Mouse (Mus musculus) midbrain, embryonic 13.5 days (tissue): ENCODE measurements around the gene Bivm. TPM values are rescaled to one million over a fixed set of nuclear protein-coding genes. Genes with fewer than 3 reads are reported as not detected.

Experiments used
- ATAC-seq: fragments of 200-750 bp; cut with Nextera tagmentation; 2 replicates; pipeline ENCODE4 v1.8.0; 2017; ENCODE audit warnings: mild to moderate bottlenecking, moderate TSS enrichment, moderate library complexity
- H3K27ac ChIP-seq: fragments of 300-500 bp; sonication (generic); 2 replicates; pipeline ENCODE4 v1.5.1; 2015; ENCODE audit warnings: inconsistent platforms, mild to moderate bottlenecking, moderate library complexity
- H3K27me3 ChIP-seq: fragments of 300-500 bp; sonication (generic); 2 replicates; pipeline ENCODE4 v1.6.1; 2015; ENCODE audit warnings: mild to moderate bottlenecking, inconsistent platforms
- H3K36me3 ChIP-seq: fragments of 300-500 bp; sonication (generic); 2 replicates; pipeline ENCODE4 v1.6.1; 2015; ENCODE audit warnings: mild to moderate bottlenecking, inconsistent platforms
- H3K4me1 ChIP-seq: fragments of 300-500 bp; sonication (generic); replicated peaks from 2 replicates; pipeline ENCODE4 v1.6.1; 2015; ENCODE audit warnings: inconsistent platforms
- H3K4me2 ChIP-seq: fragments of 300-500 bp; sonication (generic); replicated peaks from 2 replicates; pipeline ENCODE4 v1.6.1; 2015; ENCODE audit warnings: moderate library complexity, mild to moderate bottlenecking, inconsistent platforms
- H3K4me3 ChIP-seq: fragments of 300-500 bp; sonication (generic); replicated peaks from 2 replicates; pipeline ENCODE4 v1.5.1; 2015; ENCODE audit warnings: mild to moderate bottlenecking, inconsistent platforms
- H3K9ac ChIP-seq: fragments of 300-500 bp; sonication (generic); replicated peaks from 2 replicates; pipeline ENCODE4 v1.6.1; 2015; ENCODE audit warnings: mild to moderate bottlenecking, inconsistent platforms
- H3K9me3 ChIP-seq: fragments of 300-500 bp; sonication (generic); 2 replicates; pipeline ENCODE4 v1.6.1; 2016; ENCODE audit warnings: mild to moderate bottlenecking, inconsistent platforms
- WGBS: fragments of 180-500 bp; shearing (Covaris S2); methylation state at CpG from one replicate; pipeline ENCODE4 v1.1.7; 2015; 5-methylcytosine and 5-hydroxymethylcytosine counted together
- polyA plus RNA-seq: library from polyadenylated mRNA; unstranded; fragments of >200 nt; fragmentation: Nextera tagmentation; extraction: Ambion mirVana; gene quantifications from 2 replicates; pipeline ENCODE4 v1.2.1, GENCODE M21; 2015

Bivm gene
- 30.5 and 30.8 TPM in 2 replicates for polyA plus RNA-seq

GRCm38 (mm10) chr1:44118239-44119054, at the start of gene Bivm, which contains the start of gene Kdelc1:
Gene Bivm, plus strand, starts transcription at chr1:44118957.
Gene Kdelc1, minus strand, starts transcription at chr1:44118808.
- peak within 1 kb of the TSS; percentile 68 for H3K4me3 ChIP-seq
- H3K27ac ChIP-seq, result peak within 1 kb of the TSS; percentile 98
- WGBS, result under 1% methylated on average over 39 of the region's 39 CpGs
- H3K4me2 ChIP-seq, result peak within 1 kb of the TSS; percentile 65
- H3K27me3 ChIP-seq, result no peaks in the 10 kb centered on the region
- H3K9me3 ChIP-seq, result no peaks in the 10 kb centered on the region
- H3K9ac ChIP-seq, result peak within 1 kb of the TSS; percentile 89
- peaks cover 18% of the 10 kb centered on the region for H3K36me3 ChIP-seq
- peaks cover 31% of the 10 kb centered on the region for H3K4me1 ChIP-seq
- ATAC-seq, result peak; percentile 98

GRCm38 (mm10) chr1:44101448-44102225, 17.1 kb upstream of the Bivm start:
- Histone ChIP-seq H3K9ac (peak overlapping the region; percentile 82), H3K27me3 (no peaks in the 10 kb centered on the region), H3K27ac (peak overlapping the region; percentile 83), H3K4me2 (peak overlapping the region; percentile 70), H3K4me3 (peak overlapping the region; percentile 80), H3K4me1 (peaks cover 14% of the 10 kb centered on the region), H3K36me3 (peaks cover 25% of the 10 kb centered on the region), H3K9me3 (no peaks in the 10 kb centered on the region)
- WGBS, result under 1% methylated on average over 55 of the region's 55 CpGs
- ATAC-seq, result peak; percentile 88

GRCm38 (mm10) chr1:44102259-44102717, 16.5 kb upstream of the Bivm start, which contains the start of gene Tex30:
Gene Tex30, minus strand, starts transcription at chr1:44102441.
- H3K27me3 ChIP-seq, result no peaks in the 10 kb centered on the region
- peak within 1 kb of the TSS; percentile 70 for H3K4me2 ChIP-seq
- H3K27ac ChIP-seq, result peak within 1 kb of the TSS; percentile 83
- WGBS, result under 1% methylated on average over 55 of the region's 55 CpGs
- H3K4me3 ChIP-seq, result peak within 1 kb of the TSS; percentile 80
- H3K36me3 ChIP-seq, result peaks cover 22% of the 10 kb centered on the region
- H3K9me3 ChIP-seq, result no peaks in the 10 kb centered on the region
- peaks cover 14% of the 10 kb centered on the region for H3K4me1 ChIP-seq
- ATAC-seq, result peak; percentile 99
- H3K9ac ChIP-seq, result peak within 1 kb of the TSS; percentile 82

GRCm38 (mm10) chr1:44102939-44103338, 15.8 kb upstream of the Bivm start:
- peaks cover 22% of the 10 kb centered on the region for H3K36me3 ChIP-seq
- peak overlapping the region; percentile 70 for H3K4me2 ChIP-seq
- H3K9me3 ChIP-seq, result no peaks in the 10 kb centered on the region
- H3K27ac ChIP-seq, result no peak overlapping the region
- peak overlapping the region; percentile 66 for H3K9ac ChIP-seq
- no peaks in the 10 kb centered on the region for H3K27me3 ChIP-seq
- ATAC-seq, result no peak
- H3K4me1 ChIP-seq, result peaks cover 14% of the 10 kb centered on the region
- peak overlapping the region; percentile 80 for H3K4me3 ChIP-seq
- WGBS, result 12% methylated on average over 5 of the region's 5 CpGs

- H3K27ac ChIP-seq, result no peak overlapping the region
- no peaks in the 10 kb centered on the region for H3K27me3 ChIP-seq
- H3K4me1 ChIP-seq, result peaks cover 31% of the 10 kb centered on the region
- H3K9ac ChIP-seq, result no peak overlapping the region
- H3K9me3 ChIP-seq, result no peaks in the 10 kb centered on the region
- no peak for ATAC-seq
- peaks cover 27% of the 10 kb centered on the region for H3K36me3 ChIP-seq
- H3K4me2 ChIP-seq, result peak overlapping the region; percentile 65
- peak overlapping the region; percentile 68 for H3K4me3 ChIP-seq
Observed at GRCm38 (mm10) chr1:44117571-44117970, 1.2 kb upstream of the Bivm start.

- Histone ChIP-seq H3K4me3 (peak overlapping the region; percentile 68), H3K9ac (peak overlapping the region; percentile 89), H3K9me3 (no peaks in the 10 kb centered on the region), H3K27ac (peak overlapping the region; percentile 98), H3K27me3 (no peaks in the 10 kb centered on the region), H3K36me3 (peaks cover 17% of the 10 kb centered on the region; the same call in 1 of the 2 replicates), H3K4me2 (peak overlapping the region; percentile 65), H3K4me1 (peaks cover 31% of the 10 kb centered on the region)
- 1% methylated on average over 41 of the region's 43 CpGs for WGBS
- peak; percentile 91 for ATAC-seq
Observed at GRCm38 (mm10) chr1:44119201-44120073, 680 bp downstream of the Bivm start.

- H3K4me2 ChIP-seq, result peak overlapping the region; percentile 65
- peak overlapping the region; percentile 68 for H3K4me3 ChIP-seq
- peak overlapping the region; percentile 89 for H3K9ac ChIP-seq
- no peaks in the 10 kb centered on the region for H3K9me3 ChIP-seq
- H3K27ac ChIP-seq, result peak overlapping the region; percentile 98
- H3K4me1 ChIP-seq, result peaks cover 31% of the 10 kb centered on the region
- H3K36me3 ChIP-seq, result peaks cover 12% of the 10 kb centered on the region; the same call in 1 of the 2 replicates
- ATAC-seq, result peak; percentile 30; the same call in 1 of the 2 replicates
- H3K27me3 ChIP-seq, result no peaks in the 10 kb centered on the region
- 4% methylated on average over 6 of the region's 6 CpGs for WGBS
Observed at GRCm38 (mm10) chr1:44120074-44120406, 1.3 kb downstream of the Bivm start.

- no peaks in the 10 kb centered on the region for H3K9me3 ChIP-seq
- H3K9ac ChIP-seq, result no peak overlapping the region
- H3K27ac ChIP-seq, result no peak overlapping the region
- H3K4me1 ChIP-seq, result peaks cover 31% of the 10 kb centered on the region
- WGBS, result 93% methylated on average over 3 of the region's 3 CpGs
- no peak overlapping the region for H3K4me2 ChIP-seq
- H3K27me3 ChIP-seq, result no peaks in the 10 kb centered on the region
- no peak overlapping the region for H3K4me3 ChIP-seq
- ATAC-seq, result no peak
- H3K36me3 ChIP-seq, result peaks cover 14% of the 10 kb centered on the region; the same call in 1 of the 2 replicates
Observed at GRCm38 (mm10) chr1:44122256-44122655, 3.5 kb downstream of the Bivm start.

GRCm38 (mm10) chr1:44125590-44125989, 6.8 kb downstream of the Bivm start:
- 95% methylated on average over 4 of the region's 4 CpGs for WGBS

GRCm38 (mm10) chr1:44129929-44130581, 11.3 kb downstream of the Bivm start:
- H3K4me1 ChIP-seq, result no peaks in the 10 kb centered on the region
- no peak overlapping the region for H3K4me3 ChIP-seq
- no peaks in the 10 kb centered on the region for H3K27me3 ChIP-seq
- no peak for ATAC-seq
- no peak overlapping the region for H3K4me2 ChIP-seq
- no peak overlapping the region for H3K9ac ChIP-seq
- no peaks in the 10 kb centered on the region for H3K9me3 ChIP-seq
- H3K27ac ChIP-seq, result no peak overlapping the region
- H3K36me3 ChIP-seq, result peaks cover 49% of the 10 kb centered on the region
- 91% methylated on average over 4 of the region's 4 CpGs for WGBS

More at GRCm38 (mm10) chr1:44125590-44125989, 6.8 kb downstream of the Bivm start:
- no peaks in the 10 kb centered on the region for H3K27me3 ChIP-seq
- peaks cover 34% of the 10 kb centered on the region for H3K36me3 ChIP-seq
- H3K4me1 ChIP-seq, result peaks cover 16% of the 10 kb centered on the region
- H3K4me3 ChIP-seq, result no peak overlapping the region
- no peak overlapping the region for H3K4me2 ChIP-seq
- no peaks in the 10 kb centered on the region for H3K9me3 ChIP-seq
- no peak overlapping the region for H3K27ac ChIP-seq
- ATAC-seq, result no peak
- no peak overlapping the region for H3K9ac ChIP-seq

- WGBS, result 94% methylated on average over 4 of the region's 4 CpGs
- Histone ChIP-seq H3K9ac (no peak overlapping the region), H3K4me3 (no peak overlapping the region), H3K4me2 (no peak overlapping the region), H3K36me3 (peaks cover 64% of the 10 kb centered on the region), H3K4me1 (no peaks in the 10 kb centered on the region), H3K27ac (no peak overlapping the region), H3K27me3 (no peaks in the 10 kb centered on the region), H3K9me3 (no peaks in the 10 kb centered on the region)
- no peak for ATAC-seq
Observed at GRCm38 (mm10) chr1:44140232-44140631, 21.5 kb downstream of the Bivm start.
